Mouse (Mus musculus) ES-E14 (cell line): ENCODE measurements around the gene Letm1.

Experiments
- CHD2 ChIP-seq: IDR thresholded peaks from 2 replicates; pipeline ENCODE4 v1.6.1; 2014; ENCODE audit warnings: mild to moderate bottlenecking, low read depth, low read length, inconsistent platforms
- HCFC1 ChIP-seq: IDR thresholded peaks from 2 replicates; pipeline ENCODE4 v1.6.1; 2012; ENCODE audit warnings: low read length, inconsistent platforms, borderline replicate concordance; ENCODE audit not compliant: insufficient read depth
- MAFK ChIP-seq: IDR thresholded peaks from 2 replicates; pipeline ENCODE4 v1.6.1; 2014; ENCODE audit warnings: mild to moderate bottlenecking, low read depth, low read length, inconsistent platforms; ENCODE audit not compliant: insufficient read depth
- ZC3H11A ChIP-seq: IDR thresholded peaks from 2 replicates; pipeline ENCODE4 v1.6.1; 2012; ENCODE audit warnings: low read depth, mild to moderate bottlenecking, inconsistent platforms, low read length, borderline replicate concordance

GRCm38 (mm10) chr5:33743481-33743880, 39.1 kb downstream of the Letm1 start:
- TF ChIP-seq ZC3H11A: no peak
- TF ChIP-seq MAFK: no peak
- TF ChIP-seq HCFC1: no peak
- no peak for TF ChIP-seq CHD2
